Mouse (Mus musculus): ENCODE results near the gene Dhrs11. TPM values are rescaled to one million over a fixed set of nuclear protein-coding genes. Genes with fewer than 3 reads are reported as not detected.

Dhrs11 gene
- total RNA-seq, 2 experiments from 2014 or later = 97.1 to 99.1 TPM

Other genes starting within 250 kb of the Dhrs11 start
- 10 to 100 TPM; 20.8 to 25.0 TPM for gene Mrm1, start 9.5 kb downstream of the Dhrs11 start, total RNA-seq (2021)
- gene Ggnbp2, start 41.8 kb upstream of the Dhrs11 start, total RNA-seq (2021) = 10 to 100 TPM; 53.9 to 57.9 TPM
- gene Myo19, start 51.2 kb upstream of the Dhrs11 start, total RNA-seq (2021) = 1 to 10 TPM; 3.2 to 5.2 TPM
- 1 to 10 TPM; 6.4 to 7.3 TPM for gene Pigw, start 51.3 kb upstream of the Dhrs11 start, total RNA-seq (2021)
- gene Znhit3, start 87.4 kb upstream of the Dhrs11 start, total RNA-seq (2021) = 10 to 100 TPM; 11.5 to 12.9 TPM
- 10 to 100 TPM; 16.9 to 29.0 TPM for gene Car4, start 128.8 kb upstream of the Dhrs11 start, total RNA-seq (2021)